Mouse (Mus musculus): ENCODE results near the gene Syt16. TPM values are rescaled to one million over a fixed set of nuclear protein-coding genes. Genes with fewer than 3 reads are reported as not detected.

The Syt16 gene
- 46.6 and 50.2 TPM in 2 replicates for polyA plus RNA-seq (2015; fragmentation: Nextera tagmentation; extraction: Ambion mirVana)

DNA sequence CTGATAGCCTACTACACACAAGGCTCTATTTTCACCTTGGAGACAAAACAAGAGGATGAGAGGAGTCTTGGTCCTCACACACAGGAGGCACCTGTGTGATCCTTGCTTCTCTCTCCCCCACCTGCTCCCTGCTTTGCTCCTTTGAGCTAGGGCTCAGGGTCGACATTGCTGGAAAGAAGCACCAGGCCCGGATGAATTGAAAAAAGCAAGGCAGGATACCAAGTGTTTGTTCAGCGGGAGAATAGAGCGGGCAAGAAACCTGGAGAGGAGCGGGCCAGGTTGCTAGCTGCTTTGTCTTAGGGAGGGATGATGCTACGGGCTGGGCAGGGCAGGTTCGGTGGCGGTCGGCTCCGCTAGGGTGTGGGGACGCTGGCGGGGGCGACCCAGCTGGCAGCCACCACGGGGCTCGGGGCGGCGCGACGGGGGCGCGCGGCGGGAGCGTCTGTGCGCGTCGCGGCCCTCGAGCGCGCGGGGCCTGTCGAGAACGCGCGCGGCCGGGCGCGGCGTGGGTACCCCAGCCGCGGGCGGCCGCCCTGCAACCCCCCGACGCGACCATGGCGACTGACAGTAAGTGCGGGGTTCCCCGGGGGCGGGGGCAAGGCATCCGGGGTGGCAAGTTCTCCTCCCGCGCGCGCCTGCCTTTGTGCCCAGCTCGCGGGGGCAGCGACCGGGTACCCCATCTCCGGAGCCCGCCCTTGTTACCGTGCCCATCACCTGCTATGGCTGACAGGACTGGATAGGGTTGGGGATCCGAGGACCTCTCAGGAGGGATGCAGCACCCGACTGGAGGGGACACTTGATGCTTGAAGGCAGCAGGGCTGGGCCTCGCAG lies at the start of gene Syt16:
TSS of gene Syt16 (plus strand) at position 365 of the 831 bp plus-strand sequence.
- Histone ChIP-seq H3K4me2 (peak within 1 kb of the TSS; percentile 74), H3K36me3 (no peaks in the 10 kb centered on the region), H3K9ac (peak within 1 kb of the TSS; percentile 81), H3K4me1 (replicated peaks) (peaks cover 21% of the 10 kb centered on the region), H3K27ac (replicated peaks) (peak within 1 kb of the TSS; percentile 71), H3K27me3 (peaks cover 30% of the 10 kb centered on the region), H3K9me3 (no peaks in the 10 kb centered on the region; the same call in 1 of the 2 replicates), H3K4me3 (peak within 1 kb of the TSS; percentile 54)
- peak; percentile 86 for ATAC-seq (ENCODE audit: low read depth)
- 1% methylated on average over 40 of the region's 67 CpGs for WGBS

DNA sequence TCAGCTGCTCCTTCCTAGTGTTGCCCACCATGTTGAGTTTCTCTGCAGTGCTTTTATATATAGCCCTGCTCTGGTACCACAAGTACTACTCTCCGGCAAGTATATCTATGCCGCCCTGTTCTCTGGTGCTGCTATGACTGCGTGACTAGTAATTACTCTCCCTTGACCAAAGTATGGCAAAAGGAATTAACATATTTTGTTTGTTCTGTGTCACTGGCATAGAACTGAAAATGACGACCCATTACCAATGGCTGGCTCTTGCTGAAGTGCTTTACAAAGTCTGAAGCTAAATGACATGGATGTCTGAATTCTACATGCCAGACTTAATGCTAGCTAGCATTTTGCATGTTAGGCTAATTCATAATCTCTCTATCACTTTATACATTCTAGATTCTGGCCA lies 49.0 kb upstream of the Syt16 start:
- Histone ChIP-seq H3K9ac (no peak overlapping the region), H3K4me1 (replicated peaks) (peaks cover 19% of the 10 kb centered on the region), H3K27me3 (peaks cover 12% of the 10 kb centered on the region; the same call in 1 of the 2 replicates), H3K4me3 (no peak overlapping the region), H3K9me3 (no peaks in the 10 kb centered on the region), H3K36me3 (peaks cover 20% of the 10 kb centered on the region), H3K4me2 (no peak overlapping the region), H3K27ac (replicated peaks) (no peak overlapping the region)
- 91% methylated on average over 4 of the region's 4 CpGs for WGBS
- ATAC-seq (ENCODE audit: low read depth): no peak

GRCm38 (mm10) chr12:73949318-73950058 lies 48.0 kb upstream of the Syt16 start:
- H3K9me3 ChIP-seq: no peaks in the 10 kb centered on the region
- H3K4me2 ChIP-seq: peak overlapping the region; percentile 75
- ATAC-seq (ENCODE audit: low read depth): peak; percentile 91
- H3K27me3 ChIP-seq: peaks cover 12% of the 10 kb centered on the region; the same call in 1 of the 2 replicates
- peak overlapping the region; percentile 18; the same call in 1 of the 2 replicates for H3K27ac ChIP-seq (replicated peaks)
- H3K9ac ChIP-seq: peak overlapping the region; percentile 69
- 6% methylated on average over 46 of the region's 46 CpGs for WGBS
- H3K36me3 ChIP-seq: peaks cover 11% of the 10 kb centered on the region
- peak overlapping the region; percentile 45 for H3K4me3 ChIP-seq
- peaks cover 21% of the 10 kb centered on the region for H3K4me1 ChIP-seq (replicated peaks)

DNA sequence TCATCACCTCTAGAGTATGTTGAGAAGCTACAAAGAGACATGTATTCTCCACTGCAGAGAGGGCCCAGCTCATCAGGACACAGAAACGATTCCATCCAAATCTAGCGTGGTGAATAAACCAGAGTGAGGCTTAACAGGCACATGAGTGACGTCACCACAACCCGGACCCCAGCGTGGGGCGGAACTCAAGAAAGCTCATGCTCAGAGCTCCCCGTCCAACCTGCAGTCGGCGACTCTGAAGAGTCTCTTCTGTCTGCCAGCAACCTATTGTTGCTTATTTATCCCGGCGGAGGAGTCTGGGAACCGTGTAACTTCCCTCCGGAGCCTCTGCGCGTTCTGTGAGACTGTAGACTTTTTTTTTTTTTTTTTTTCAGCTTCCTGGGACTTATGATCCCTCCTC lies 44.6 kb upstream of the Syt16 start:
- Histone ChIP-seq H3K9me3 (no peaks in the 10 kb centered on the region), H3K9ac (peak overlapping the region; percentile 61), H3K27ac (replicated peaks) (no peak overlapping the region), H3K27me3 (peaks cover 12% of the 10 kb centered on the region), H3K4me1 (replicated peaks) (peaks cover 21% of the 10 kb centered on the region), H3K36me3 (no peaks in the 10 kb centered on the region), H3K4me2 (peak overlapping the region; percentile 57), H3K4me3 (peak overlapping the region; percentile 28)
- no peak for ATAC-seq (ENCODE audit: low read depth)
- WGBS: 15% methylated on average over 15 of the region's 15 CpGs

- Histone ChIP-seq H3K27me3 (peaks cover 7% of the 10 kb centered on the region), H3K9ac (peak overlapping the region; percentile 61; the same call in 1 of the 2 replicates), H3K4me1 (replicated peaks) (peaks cover 21% of the 10 kb centered on the region), H3K4me2 (peak overlapping the region; percentile 57), H3K27ac (replicated peaks) (no peak overlapping the region), H3K36me3 (no peaks in the 10 kb centered on the region), H3K4me3 (peak overlapping the region; percentile 28), H3K9me3 (no peaks in the 10 kb centered on the region)
- ATAC-seq (ENCODE audit: low read depth): no peak
- 53% methylated on average over 14 of the region's 14 CpGs for WGBS
Measured at GRCm38 (mm10) chr12:73953420-73954186, 43.9 kb upstream of the Syt16 start.

DNA sequence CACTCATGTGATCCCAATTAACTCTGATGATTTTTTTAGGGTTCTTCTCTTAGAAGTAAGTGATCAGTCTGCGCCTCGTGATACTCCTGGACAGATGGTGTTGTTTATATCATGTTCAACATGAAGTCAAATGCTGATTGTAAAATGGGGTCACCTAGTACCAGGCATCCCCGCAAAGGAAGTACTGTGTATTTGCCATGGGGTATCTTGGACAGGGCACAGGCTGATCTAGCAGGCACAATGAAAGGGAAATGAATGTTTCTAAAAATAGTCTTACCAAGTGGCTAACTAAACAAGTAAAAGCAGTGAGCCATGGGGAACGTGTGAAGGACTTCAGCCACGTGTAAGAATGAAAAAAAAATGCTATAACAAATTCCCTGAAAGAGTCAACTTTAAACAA lies 42.7 kb upstream of the Syt16 start:
- no peak overlapping the region for H3K4me3 ChIP-seq
- H3K4me1 ChIP-seq (replicated peaks): peaks cover 12% of the 10 kb centered on the region
- ATAC-seq (ENCODE audit: low read depth): no peak
- H3K9ac ChIP-seq: no peak overlapping the region
- no peaks in the 10 kb centered on the region for H3K9me3 ChIP-seq
- H3K36me3 ChIP-seq: no peaks in the 10 kb centered on the region
- H3K4me2 ChIP-seq: no peak overlapping the region
- no peaks in the 10 kb centered on the region; the same call in 1 of the 2 replicates for H3K27me3 ChIP-seq
- 82% methylated on average over 5 of the region's 5 CpGs for WGBS
- no peak overlapping the region for H3K27ac ChIP-seq (replicated peaks)

GRCm38 (mm10) chr12:73957676-73958075 lies 39.8 kb upstream of the Syt16 start:
- H3K4me2 ChIP-seq: no peak overlapping the region
- WGBS: 89% methylated on average over 3 of the region's 3 CpGs
- no peak overlapping the region for H3K9ac ChIP-seq
- ATAC-seq (ENCODE audit: low read depth): no peak
- H3K27me3 ChIP-seq: peaks cover 6% of the 10 kb centered on the region; the same call in 1 of the 2 replicates
- no peak overlapping the region for H3K27ac ChIP-seq (replicated peaks)
- no peaks in the 10 kb centered on the region for H3K36me3 ChIP-seq
- H3K4me3 ChIP-seq: no peak overlapping the region
- peaks cover 9% of the 10 kb centered on the region for H3K4me1 ChIP-seq (replicated peaks)
- H3K9me3 ChIP-seq: no peaks in the 10 kb centered on the region

DNA sequence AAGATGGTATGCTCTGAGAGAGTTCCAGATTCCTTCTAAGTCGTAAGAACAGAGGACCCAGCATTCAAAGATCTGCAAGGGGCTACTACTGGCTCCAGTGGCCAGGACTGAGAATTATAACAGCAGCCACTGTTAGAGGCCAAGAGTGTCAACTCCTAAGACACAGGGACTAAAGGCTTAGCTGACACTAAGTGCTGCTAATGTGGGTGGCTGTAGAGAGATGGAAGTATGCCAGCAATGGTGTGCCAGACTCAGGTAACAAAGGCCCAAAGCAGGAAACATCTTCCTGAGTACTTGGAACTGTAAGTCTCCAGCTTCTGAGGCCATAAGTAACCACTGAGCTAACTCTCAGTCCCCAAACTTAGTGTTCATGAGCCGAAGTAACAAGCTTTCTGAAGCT lies 38.6 kb upstream of the Syt16 start:
- no peaks in the 10 kb centered on the region for H3K4me1 ChIP-seq (replicated peaks)
- WGBS: 93% methylated on average over 2 of the region's 2 CpGs
- no peak overlapping the region for H3K4me2 ChIP-seq
- H3K36me3 ChIP-seq: no peaks in the 10 kb centered on the region
- H3K27ac ChIP-seq (replicated peaks): no peak overlapping the region
- H3K9ac ChIP-seq: no peak overlapping the region
- H3K9me3 ChIP-seq: no peaks in the 10 kb centered on the region
- peaks cover 6% of the 10 kb centered on the region; the same call in 1 of the 2 replicates for H3K27me3 ChIP-seq
- no peak overlapping the region for H3K4me3 ChIP-seq
- no peak for ATAC-seq (ENCODE audit: low read depth)

GRCm38 (mm10) chr12:73964291-73965281 lies 32.9 kb upstream of the Syt16 start, which contains the start of gene Snapc1:
Gene Snapc1 (plus strand): TSS chr12:73964481.
- Histone ChIP-seq H3K36me3 (peaks cover 20% of the 10 kb centered on the region), H3K9me3 (no peaks in the 10 kb centered on the region), H3K27me3 (0 out of 2 replicates have a peak, but pooled peaks cover 6% of the 10 kb centered on the region), H3K27ac (replicated peaks) (peak within 1 kb of the TSS; percentile 83), H3K9ac (peak within 1 kb of the TSS; percentile 89), H3K4me2 (peak within 1 kb of the TSS; percentile 67), H3K4me3 (peak within 1 kb of the TSS; percentile 89), H3K4me1 (replicated peaks) (peaks cover 21% of the 10 kb centered on the region)
- WGBS: 2% methylated on average over 60 of the region's 60 CpGs
- peak; percentile 99 for ATAC-seq (ENCODE audit: low read depth)

DNA sequence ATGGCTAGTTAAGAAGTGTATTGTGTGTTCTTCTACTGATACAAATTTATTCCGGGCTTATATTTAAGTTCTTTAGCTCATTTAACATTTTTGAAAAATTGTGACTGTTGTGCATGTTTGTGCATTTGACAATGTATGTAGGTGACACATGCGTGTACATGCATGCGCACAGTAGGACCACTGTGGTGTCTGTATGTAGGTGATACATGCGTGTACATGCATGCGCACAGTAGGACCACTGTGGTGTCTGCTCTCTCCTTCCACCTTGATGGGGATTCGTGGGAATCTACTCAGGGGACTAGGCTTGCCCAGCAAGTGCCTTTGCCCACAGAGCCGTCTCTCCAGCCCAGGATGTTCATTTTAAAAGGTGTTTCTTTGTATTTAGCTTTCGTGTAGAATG lies 28.3 kb upstream of the Syt16 start:
- no peak for ATAC-seq (ENCODE audit: low read depth)
- peaks cover 60% of the 10 kb centered on the region for H3K36me3 ChIP-seq
- WGBS: 96% methylated on average over 8 of the region's 8 CpGs

More for the DNA sequence above, 28.3 kb upstream of the Syt16 start:
- H3K27ac ChIP-seq (replicated peaks): no peak overlapping the region
- H3K27me3 ChIP-seq: no peaks in the 10 kb centered on the region
- no peak overlapping the region for H3K9ac ChIP-seq
- H3K9me3 ChIP-seq: no peaks in the 10 kb centered on the region; the same call in 1 of the 2 replicates
- H3K4me1 ChIP-seq (replicated peaks): peaks cover 21% of the 10 kb centered on the region
- no peak overlapping the region for H3K4me3 ChIP-seq
- no peak overlapping the region for H3K4me2 ChIP-seq

Measured in neural tube, embryonic 13.5 days (tissue).